Mouse (Mus musculus): Measurements from ENCODE around the gene Obsl1. TPM values are rescaled to one million over a fixed set of nuclear protein-coding genes. Genes with fewer than 3 reads are reported as not detected.

The Obsl1 gene
- polyA plus RNA-seq, 1 experiment from 2014 or later: 104 TPM

DNA sequence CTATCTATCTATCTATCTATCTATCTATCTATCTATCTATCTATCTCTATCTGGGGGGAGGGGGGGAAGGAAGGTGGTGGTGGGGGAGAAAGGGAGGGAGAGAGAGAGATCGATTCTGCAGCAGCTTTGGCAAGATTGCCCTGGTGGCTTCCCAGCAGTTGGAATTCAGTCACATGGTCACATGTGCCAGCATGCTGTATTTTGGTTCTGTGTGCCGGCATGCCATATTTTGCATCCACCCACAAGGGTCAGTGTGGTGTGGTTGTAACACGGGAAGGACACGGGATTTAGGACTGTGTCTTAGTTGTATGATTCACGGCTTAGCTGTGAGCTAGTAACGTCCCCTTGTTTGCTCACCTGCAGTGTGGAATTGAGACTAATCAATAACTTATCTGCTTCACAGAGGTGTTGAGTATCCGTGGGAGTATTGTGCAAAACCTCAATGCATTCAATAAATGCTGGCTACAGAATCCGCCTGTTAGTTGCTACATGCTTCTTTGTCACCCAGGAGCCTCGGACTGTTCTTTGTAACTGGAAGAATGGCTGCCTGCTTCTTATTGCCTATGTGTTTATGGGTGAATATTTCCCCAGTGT is 32.4 kb upstream of the Obsl1 start:
- WGBS: 75% methylated on average over 9 of the region's 9 CpGs
- no peak overlapping the region for H3K4me2 ChIP-seq (replicated peaks)
- H3K4me1 ChIP-seq: no peaks in the 10 kb centered on the region
- no peaks in the 10 kb centered on the region for H3K9me3 ChIP-seq (replicated peaks)
- no peak for ATAC-seq (ENCODE audit: insufficient number of reproducible peaks, low FRiP score, low TSS enrichment, low read depth)
- H3K9ac ChIP-seq: no peak overlapping the region
- no peak overlapping the region for H3K27ac ChIP-seq (replicated peaks)
- H3K36me3 ChIP-seq: peaks cover 23% of the 10 kb centered on the region
- H3K4me3 ChIP-seq (replicated peaks): no peak overlapping the region
- no peaks in the 10 kb centered on the region for H3K27me3 ChIP-seq

DNA sequence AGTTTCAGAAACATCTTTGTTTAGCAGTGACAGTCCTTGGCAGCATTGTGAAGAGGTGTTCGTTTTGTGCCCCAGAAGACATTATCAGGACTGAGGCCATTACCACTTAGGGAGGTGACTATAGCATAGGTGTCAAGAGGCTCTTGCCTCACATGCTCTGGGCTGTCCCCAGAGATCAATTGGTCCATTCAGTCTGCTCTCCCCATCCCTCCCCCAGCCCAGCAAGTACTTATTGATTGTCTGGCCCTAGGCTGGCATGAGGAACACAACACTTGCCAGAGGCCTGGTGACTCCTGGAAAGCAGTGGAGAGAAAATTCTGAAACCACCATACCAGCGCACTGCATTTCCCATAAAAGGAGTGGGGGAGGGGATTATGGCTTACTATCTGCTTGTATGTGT is 31.3 kb upstream of the Obsl1 start:
- H3K36me3 ChIP-seq: peaks cover 34% of the 10 kb centered on the region
- H3K27ac ChIP-seq (replicated peaks): no peak overlapping the region
- ATAC-seq (ENCODE audit: insufficient number of reproducible peaks, low FRiP score, low TSS enrichment, low read depth): no peak
- H3K4me2 ChIP-seq (replicated peaks): no peak overlapping the region
- no peak overlapping the region for H3K4me3 ChIP-seq (replicated peaks)
- H3K4me1 ChIP-seq: no peaks in the 10 kb centered on the region
- H3K9me3 ChIP-seq (replicated peaks): no peaks in the 10 kb centered on the region
- H3K27me3 ChIP-seq: no peaks in the 10 kb centered on the region
- no peak overlapping the region for H3K9ac ChIP-seq
- WGBS: 88% methylated on average over 2 of the region's 2 CpGs

DNA sequence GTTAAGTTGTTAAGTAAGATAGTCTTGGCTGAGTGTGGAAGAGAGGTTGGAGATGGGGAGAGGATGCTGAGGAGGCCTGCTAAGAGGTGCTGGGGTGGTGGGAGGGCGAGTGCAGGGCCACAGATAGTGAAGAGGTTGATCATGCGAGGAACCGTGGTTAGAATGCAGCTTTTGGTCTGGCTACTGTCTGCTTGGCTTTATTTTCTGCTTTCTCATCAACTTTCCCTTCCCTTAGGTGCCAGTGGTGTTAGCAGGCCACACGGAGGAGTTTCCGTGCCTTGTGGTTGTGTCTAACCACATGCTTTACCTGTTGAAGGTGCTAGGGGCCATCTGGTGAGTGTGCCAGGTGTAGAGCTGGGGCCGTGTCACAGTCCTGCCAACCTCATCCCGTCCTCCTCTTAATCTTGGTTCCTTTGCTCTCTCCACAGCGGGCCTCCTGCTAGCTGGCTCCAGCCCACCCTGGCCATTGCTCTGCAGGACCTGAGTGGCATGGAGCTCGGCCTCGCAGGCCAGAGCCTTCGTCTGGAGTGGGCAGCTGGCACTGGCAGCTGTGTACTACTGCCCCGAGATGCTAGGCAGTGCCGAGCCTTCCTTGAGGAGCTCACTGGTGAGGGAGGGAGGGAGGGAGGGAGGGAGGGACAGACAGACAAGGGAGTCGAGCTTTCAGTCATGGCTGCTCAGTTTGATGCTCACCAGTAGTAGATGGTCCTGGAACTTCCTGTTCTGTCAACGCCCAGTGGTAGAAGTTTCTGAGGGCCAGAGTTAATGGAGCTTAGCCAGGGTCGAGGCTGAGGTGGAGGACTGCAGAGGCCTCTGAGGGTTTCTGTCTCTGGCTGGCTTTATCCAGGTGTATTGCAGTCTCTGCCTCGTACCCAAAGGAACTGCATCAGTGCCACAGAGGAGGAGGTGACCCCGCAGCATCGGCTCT is 27.3 kb upstream of the Obsl1 start:
- no peak for ATAC-seq (ENCODE audit: insufficient number of reproducible peaks, low FRiP score, low TSS enrichment, low read depth)
- no peak overlapping the region for H3K9ac ChIP-seq
- H3K4me3 ChIP-seq (replicated peaks): no peak overlapping the region
- no peak overlapping the region for H3K4me2 ChIP-seq (replicated peaks)
- H3K9me3 ChIP-seq (replicated peaks): no peaks in the 10 kb centered on the region
- H3K27ac ChIP-seq (replicated peaks): no peak overlapping the region
- H3K4me1 ChIP-seq: 0 out of 2 replicates have a peak, but pooled peaks cover 3% of the 10 kb centered on the region
- no peaks in the 10 kb centered on the region for H3K27me3 ChIP-seq
- H3K36me3 ChIP-seq: peaks cover 67% of the 10 kb centered on the region
- 83% methylated on average over 19 of the region's 19 CpGs for WGBS

DNA sequence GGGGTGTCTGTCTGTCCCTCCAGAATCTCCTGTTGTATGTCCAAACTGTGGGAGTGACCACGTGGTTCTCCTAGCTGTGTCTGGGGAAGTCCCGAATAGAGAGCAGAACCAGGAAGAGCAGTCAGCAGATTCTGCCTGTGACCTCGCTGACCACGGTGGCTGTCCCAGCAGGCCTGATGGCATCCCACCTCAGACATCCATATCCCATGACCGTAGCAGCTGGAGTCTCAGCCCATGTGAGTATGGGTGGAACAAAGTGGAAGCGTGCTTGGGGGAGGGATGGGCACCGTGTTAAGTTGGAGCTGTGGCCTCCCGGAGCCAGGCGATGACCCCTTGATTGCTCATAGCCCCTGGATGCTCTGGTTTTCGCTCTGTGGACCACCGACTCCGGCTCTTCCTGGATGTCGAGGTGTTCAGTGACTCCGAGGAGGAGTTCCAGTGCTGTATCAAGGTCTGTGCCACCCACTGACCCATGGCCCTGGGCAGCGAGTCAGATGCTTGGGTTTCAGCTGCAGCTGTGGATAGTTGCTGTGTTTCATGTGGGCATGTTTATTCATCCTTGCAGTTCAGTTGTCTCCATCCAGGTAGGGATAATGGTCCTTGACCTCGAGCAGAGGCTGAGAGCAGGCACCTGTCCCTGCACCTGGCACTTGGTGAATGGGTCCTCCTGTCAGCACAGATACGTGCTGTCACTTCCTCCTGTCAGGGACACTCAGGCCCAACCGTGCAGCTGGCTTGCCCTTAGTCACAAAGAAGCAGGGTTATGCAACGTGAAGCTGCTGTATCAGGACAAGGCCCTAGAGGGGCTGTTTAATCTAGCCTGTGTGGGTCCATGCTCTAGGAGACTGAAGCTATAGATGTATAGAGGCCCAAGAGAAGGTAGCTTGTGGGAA is 26.3 kb upstream of the Obsl1 start:
- H3K4me3 ChIP-seq (replicated peaks): no peak overlapping the region
- no peak overlapping the region for H3K27ac ChIP-seq (replicated peaks)
- 89% methylated on average over 19 of the region's 19 CpGs for WGBS
- no peak overlapping the region for H3K9ac ChIP-seq
- H3K4me1 ChIP-seq: 0 out of 2 replicates have a peak, but pooled peaks cover 3% of the 10 kb centered on the region
- ATAC-seq (ENCODE audit: insufficient number of reproducible peaks, low FRiP score, low TSS enrichment, low read depth): no peak
- H3K9me3 ChIP-seq (replicated peaks): no peaks in the 10 kb centered on the region
- H3K36me3 ChIP-seq: peaks cover 77% of the 10 kb centered on the region
- H3K4me2 ChIP-seq (replicated peaks): no peak overlapping the region
- H3K27me3 ChIP-seq: no peaks in the 10 kb centered on the region

DNA sequence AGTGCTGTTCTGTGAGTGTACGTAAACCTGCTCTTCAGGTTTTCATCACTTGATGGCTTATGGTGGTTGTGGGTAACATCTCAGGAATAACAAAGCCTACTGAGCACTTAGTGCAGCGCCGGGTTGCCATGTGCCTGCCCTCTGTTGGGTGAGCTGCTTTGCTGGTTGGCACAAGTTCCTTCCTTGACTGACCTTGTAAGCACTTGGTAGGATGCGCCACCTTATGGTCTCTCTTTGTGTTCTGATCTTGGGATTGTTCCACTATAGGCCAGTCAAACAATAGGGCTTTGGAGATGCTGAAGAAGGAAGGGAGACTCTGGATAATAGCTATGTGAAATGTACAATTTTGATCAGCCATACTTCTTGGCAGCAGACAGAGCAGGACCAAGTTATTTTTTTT is 24.3 kb upstream of the Obsl1 start:
- H3K4me1 ChIP-seq: 0 out of 2 replicates have a peak, but pooled peaks cover 3% of the 10 kb centered on the region
- H3K27me3 ChIP-seq: no peaks in the 10 kb centered on the region
- H3K36me3 ChIP-seq: peaks cover 84% of the 10 kb centered on the region
- H3K27ac ChIP-seq (replicated peaks): no peak overlapping the region
- 74% methylated on average over 4 of the region's 4 CpGs for WGBS
- no peak overlapping the region for H3K4me3 ChIP-seq (replicated peaks)
- ATAC-seq (ENCODE audit: insufficient number of reproducible peaks, low FRiP score, low TSS enrichment, low read depth): no peak
- H3K9ac ChIP-seq: no peak overlapping the region
- no peaks in the 10 kb centered on the region for H3K9me3 ChIP-seq (replicated peaks)
- H3K4me2 ChIP-seq (replicated peaks): no peak overlapping the region

DNA sequence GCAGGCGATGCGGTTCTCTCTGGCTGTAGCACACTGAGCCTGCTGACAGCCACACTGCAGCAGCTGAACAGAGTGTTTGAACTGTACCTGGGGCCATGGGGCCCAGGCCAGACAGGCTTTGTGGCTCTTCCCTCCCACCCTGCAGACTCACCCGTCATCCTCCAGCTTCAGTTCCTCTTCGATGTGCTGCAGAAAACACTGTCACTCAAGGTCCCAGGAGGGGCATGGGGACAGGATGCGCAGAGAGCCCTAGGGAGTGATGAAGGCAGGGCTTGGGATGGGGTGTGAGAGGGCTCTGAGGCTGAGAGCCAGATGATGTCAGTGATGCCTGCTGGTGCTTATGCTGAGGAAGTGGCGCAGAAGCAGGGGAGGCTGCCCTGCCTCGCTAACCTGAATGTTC is 18.4 kb upstream of the Obsl1 start:
- WGBS: 86% methylated on average over 7 of the region's 7 CpGs
- no peak overlapping the region for H3K4me3 ChIP-seq (replicated peaks)
- no peak overlapping the region for H3K27ac ChIP-seq (replicated peaks)
- no peaks in the 10 kb centered on the region for H3K9me3 ChIP-seq (replicated peaks)
- H3K9ac ChIP-seq: no peak overlapping the region
- H3K36me3 ChIP-seq: peaks cover 36% of the 10 kb centered on the region
- peaks cover 14% of the 10 kb centered on the region for H3K4me1 ChIP-seq
- ATAC-seq (ENCODE audit: insufficient number of reproducible peaks, low FRiP score, low TSS enrichment, low read depth): no peak
- H3K4me2 ChIP-seq (replicated peaks): no peak overlapping the region
- H3K27me3 ChIP-seq: no peaks in the 10 kb centered on the region

DNA sequence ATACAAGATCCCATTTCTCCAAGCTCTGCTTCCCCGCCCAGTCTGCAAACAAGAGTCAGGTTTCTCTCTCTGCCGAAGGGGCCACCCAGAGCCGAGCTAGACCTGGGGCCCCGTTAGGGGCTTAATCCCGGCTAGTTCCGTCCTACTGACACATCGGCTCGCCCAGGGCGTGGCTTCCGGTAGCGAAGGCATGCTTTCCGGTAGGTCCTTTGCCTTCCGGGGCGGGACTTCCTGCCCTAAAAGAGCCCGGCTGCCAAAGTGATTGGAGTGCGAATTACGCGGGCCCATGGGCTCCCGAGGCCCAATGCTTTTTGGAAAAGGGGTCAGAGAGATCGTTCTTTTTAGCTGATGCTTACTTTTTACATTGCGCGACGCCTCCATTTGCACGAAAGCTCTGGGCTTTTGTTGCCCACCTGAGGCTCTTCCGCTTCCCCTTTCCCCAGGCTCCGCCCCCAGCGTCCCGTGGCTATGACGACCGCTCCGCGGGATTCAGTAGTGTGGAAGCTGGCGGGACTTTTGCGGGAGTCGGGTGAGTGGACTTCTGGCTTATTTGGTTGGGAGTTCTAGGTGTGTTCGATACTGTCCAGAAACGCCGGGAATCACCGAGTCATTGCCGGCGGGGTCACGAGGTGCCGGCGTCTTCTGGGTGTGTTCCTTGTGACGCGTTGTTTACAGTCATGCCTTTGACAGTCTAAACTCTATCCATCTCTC is 15.2 kb upstream of the Obsl1 start, which contains the start of gene Stk11ip:
Stk11ip (plus strand) TSS at position 209 of the 711 bp plus-strand sequence.
- Histone ChIP-seq H3K27me3 (no peaks in the 10 kb centered on the region), H3K9ac (peak within 1 kb of the TSS; percentile 21), H3K4me2 (replicated peaks) (peak within 1 kb of the TSS; percentile 59), H3K4me1 (peaks cover 27% of the 10 kb centered on the region), H3K36me3 (peaks cover 6% of the 10 kb centered on the region), H3K27ac (replicated peaks) (peak within 1 kb of the TSS; percentile 99), H3K4me3 (replicated peaks) (peak within 1 kb of the TSS; percentile 81), H3K9me3 (replicated peaks) (no peaks in the 10 kb centered on the region)
- peak; percentile 94 for ATAC-seq (ENCODE audit: insufficient number of reproducible peaks, low FRiP score, low TSS enrichment, low read depth)
- under 1% methylated on average over 46 of the region's 46 CpGs for WGBS

DNA sequence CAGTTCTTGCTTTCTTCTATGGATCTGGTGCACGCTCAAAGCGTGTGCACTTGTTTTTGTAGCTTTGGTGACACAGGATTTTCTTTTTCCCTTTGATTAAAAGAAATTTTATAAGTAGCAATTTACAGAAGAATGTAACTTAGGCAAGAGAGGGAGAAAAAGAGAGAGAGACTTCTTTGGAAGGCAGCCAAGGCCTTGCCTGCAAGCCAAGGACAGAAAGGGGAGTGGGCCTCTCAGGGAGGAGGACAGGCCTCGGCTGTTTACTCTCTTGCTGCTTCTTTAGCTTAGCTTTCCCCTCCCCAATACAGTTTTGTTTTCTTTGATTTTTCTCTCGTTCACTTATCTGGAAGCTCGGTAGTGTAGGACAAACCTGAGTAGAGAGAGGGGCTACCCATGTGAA is 13.3 kb upstream of the Obsl1 start:
- H3K9me3 ChIP-seq (replicated peaks): no peaks in the 10 kb centered on the region
- WGBS: 25% methylated on average over 5 of the region's 5 CpGs

DNA sequence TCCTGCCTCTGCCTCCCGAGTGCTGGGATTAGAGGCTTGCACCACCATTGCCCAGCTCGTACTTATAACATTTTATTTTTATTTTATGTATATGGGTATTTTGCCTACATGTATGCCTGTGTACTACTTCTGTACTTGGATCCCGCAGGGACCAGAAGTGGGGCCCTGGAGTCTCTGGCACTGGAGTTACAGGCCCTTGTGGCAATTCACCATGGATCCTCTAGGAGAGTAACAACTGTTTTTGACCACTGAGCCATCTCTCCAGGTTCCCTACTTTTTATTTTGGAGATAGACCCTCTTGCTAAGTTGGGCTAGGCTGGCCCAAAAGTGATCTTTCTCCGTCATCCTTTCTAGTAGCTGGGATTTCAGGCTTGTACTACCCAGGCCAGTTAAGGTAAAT is 12.2 kb upstream of the Obsl1 start:
- H3K4me3 ChIP-seq (replicated peaks): no peak overlapping the region
- H3K27ac ChIP-seq (replicated peaks): peak overlapping the region; percentile 63
- WGBS: 94% methylated on average over 4 of the region's 4 CpGs
- no peaks in the 10 kb centered on the region for H3K27me3 ChIP-seq
- peaks cover 27% of the 10 kb centered on the region for H3K4me1 ChIP-seq
- no peaks in the 10 kb centered on the region for H3K36me3 ChIP-seq
- no peak overlapping the region for H3K9ac ChIP-seq
- no peak for ATAC-seq (ENCODE audit: insufficient number of reproducible peaks, low FRiP score, low TSS enrichment, low read depth)
- H3K4me2 ChIP-seq (replicated peaks): no peak overlapping the region
- no peaks in the 10 kb centered on the region for H3K9me3 ChIP-seq (replicated peaks)

More for the DNA sequence above, 13.3 kb upstream of the Obsl1 start:
- ATAC-seq (ENCODE audit: insufficient number of reproducible peaks, low FRiP score, low TSS enrichment, low read depth): no peak
- no peak overlapping the region for H3K4me3 ChIP-seq (replicated peaks)
- no peaks in the 10 kb centered on the region for H3K27me3 ChIP-seq
- H3K9ac ChIP-seq: no peak overlapping the region
- peak overlapping the region; percentile 99 for H3K27ac ChIP-seq (replicated peaks)
- peaks cover 27% of the 10 kb centered on the region for H3K4me1 ChIP-seq
- H3K36me3 ChIP-seq: no peaks in the 10 kb centered on the region
- no peak overlapping the region for H3K4me2 ChIP-seq (replicated peaks)

DNA sequence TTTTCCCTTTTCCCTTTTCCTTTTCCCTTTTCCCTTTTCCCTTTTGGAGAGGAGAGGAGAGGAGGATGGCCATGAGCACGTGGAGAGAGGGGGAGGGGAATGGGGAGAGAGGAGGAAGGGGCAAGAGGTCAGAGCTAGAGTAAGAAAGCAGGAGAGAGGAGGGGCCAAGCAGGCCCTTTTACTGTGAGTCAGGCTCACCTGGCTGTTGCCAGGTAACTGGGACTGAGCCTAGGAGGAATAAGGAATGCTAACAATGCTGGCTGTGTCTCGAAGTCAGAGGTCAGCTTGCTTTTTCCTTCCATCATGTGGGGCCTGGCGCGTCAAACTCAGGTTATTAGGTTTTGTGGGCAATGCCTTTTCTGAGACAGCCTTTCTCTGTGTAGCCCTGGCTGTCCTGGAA is 11.7 kb upstream of the Obsl1 start:
- ATAC-seq (ENCODE audit: insufficient number of reproducible peaks, low FRiP score, low TSS enrichment, low read depth): no peak
- 57% methylated on average over 4 of the region's 4 CpGs for WGBS
- peak overlapping the region; percentile 63 for H3K27ac ChIP-seq (replicated peaks)

More for the DNA sequence above, 11.7 kb upstream of the Obsl1 start:
- no peak overlapping the region for H3K4me3 ChIP-seq (replicated peaks)
- H3K4me1 ChIP-seq: peaks cover 27% of the 10 kb centered on the region
- no peaks in the 10 kb centered on the region for H3K36me3 ChIP-seq
- H3K27me3 ChIP-seq: no peaks in the 10 kb centered on the region
- no peak overlapping the region for H3K4me2 ChIP-seq (replicated peaks)
- H3K9ac ChIP-seq: no peak overlapping the region
- no peaks in the 10 kb centered on the region for H3K9me3 ChIP-seq (replicated peaks)
